In genomic region chr16:93712189-93712885, GRCm38 (mm10) we compare ENCODE assay signal across 8 mouse cellular contexts. TPM values are rescaled to one million over a fixed set of nuclear protein-coding genes. Genes with fewer than 3 reads are reported as not detected.
DNase-seq lines count a peak whose midpoint lies in the region; ATAC-seq lines count a peak whose summit lies in the region.

No protein-coding gene starts in this region.

- peaks cover 29% of the 10 kb centered on the region for H3K4me1 ChIP-seq in lung, embryonic 16.5 days (replicated peaks; ENCODE audit: control insufficient read depth, insufficient read depth, low read length)
- H3K4me1 ChIP-seq in limb, embryonic 15.5 days = peaks cover 14% of the 10 kb centered on the region

- peak overlapping the region; percentile 79 for H3K4me3 ChIP-seq in lung, embryonic 16.5 days (ENCODE audit: low read length)
- H3K4me3 ChIP-seq in limb, embryonic 15.5 days = peak overlapping the region; percentile 80

- H3K36me3 ChIP-seq in lung, embryonic 16.5 days (ENCODE audit: control insufficient read depth, insufficient read depth, low read length) = no peaks in the 10 kb centered on the region
- H3K36me3 ChIP-seq in limb, embryonic 15.5 days = 0 out of 2 replicates have a peak, but pooled peaks cover 4% of the 10 kb centered on the region

- no peaks in the 10 kb centered on the region for H3K9me3 ChIP-seq in lung, embryonic 16.5 days (ENCODE audit: control insufficient read depth, low read length)
- H3K9me3 ChIP-seq in limb, embryonic 15.5 days = no peaks in the 10 kb centered on the region

- peak overlapping the region; percentile 41 for H3K27ac ChIP-seq in lung, embryonic 16.5 days (ENCODE audit: low read length)
- H3K27ac ChIP-seq in limb, embryonic 15.5 days = peak overlapping the region; percentile 59; the same call in 1 of the 2 replicates

- H3K9ac ChIP-seq in lung, embryonic 16.5 days (ENCODE audit: low read length) = peak overlapping the region; percentile 89
- peak overlapping the region; percentile 78 for H3K9ac ChIP-seq in limb, embryonic 15.5 days

- no peak for ATAC-seq in lung, embryonic 16.5 days (ENCODE audit: low read depth)
- ATAC-seq in erythroblast, adult 5-6 weeks (replicated peaks; ENCODE audit: low FRiP score, poor library complexity, severe bottlenecking) = peak; percentile 42
- no peak; the same call in 1 of the 2 replicates for ATAC-seq in limb, embryonic 15.5 days (ENCODE audit: insufficient number of reproducible peaks, low FRiP score, low TSS enrichment, low read depth)

- no peaks in the 10 kb centered on the region; the same call in 1 of the 2 replicates for H3K27me3 ChIP-seq in lung, embryonic 16.5 days (ENCODE audit: control insufficient read depth, insufficient read depth, low read depth, low read length)
- H3K27me3 ChIP-seq in limb, embryonic 15.5 days = 0 out of 2 replicates have a peak, but pooled peaks cover 5% of the 10 kb centered on the region

- 6% methylated on average over 31 of the region's 31 CpGs for whole genome bisulfite sequencing in lung, embryonic 16.5 days
- WGBS in limb, embryonic 15.5 days = 9% methylated on average over 31 of the region's 31 CpGs

- H3K4me2 ChIP-seq in lung, embryonic 16.5 days (ENCODE audit: low read depth, low read length) = peak overlapping the region; percentile 87
- peak overlapping the region; percentile 95 for H3K4me2 ChIP-seq in limb, embryonic 15.5 days

- DNase-seq in adrenal gland, postnatal 10 days = peak; percentile 66
- no peak for DNase-seq in adrenal gland, postnatal 4 days (ENCODE audit: low spot score in 2 of 2)
- DNase-seq in lung, adult 18-20 months = no peak
- DNase-seq in spleen, postnatal 14 days (ENCODE audit: low spot score in 2 of 2) = peak; percentile 32 to 53
- no peak for DNase-seq in ovary, postnatal 14 days (ENCODE audit: low spot score)

RNA-seq across cellular contexts. Expression of gene Dop1b, which starts 0.6 kb away (rescaled TPM):
- 10 to 100 TPM; 21.2 to 27.4 TPM for total RNA-seq in adrenal gland, postnatal 10 days (2021)
- total RNA-seq in adrenal gland, postnatal 4 days (2021) = 10 to 100 TPM; 27.6 to 34.0 TPM
- polyA plus RNA-seq in lung, embryonic 16.5 days (2015; fragmentation: Nextera tagmentation; extraction: Ambion mirVana) = 17.2 and 19.3 TPM in 2 replicates
- 78.4 and 136 TPM in 2 replicates for total RNA-seq in erythroblast, adult 5-6 weeks (2015; ENCODE audit: low replicate concordance)
- total RNA-seq in erythroblast, adult 5-6 weeks (2017; ENCODE audit: low replicate concordance) = 84.1 and 125 TPM in 2 replicates
- 15.0 and 17.3 TPM in 2 replicates for polyA plus RNA-seq in limb, embryonic 15.5 days (2015; fragmentation: Nextera tagmentation; extraction: Ambion mirVana)

RNA-seq across cellular contexts. Expression of gene Cbr3, which starts 29.3 kb away (rescaled TPM):
- total RNA-seq in adrenal gland, postnatal 10 days (2021) = 1 to 10 TPM; 8.7 to 8.8 TPM
- total RNA-seq in adrenal gland, postnatal 4 days (2021) = 1 to 10 TPM; 4.3 TPM
- polyA plus RNA-seq in lung, embryonic 16.5 days (2015; fragmentation: Nextera tagmentation; extraction: Ambion mirVana) = 9.0 and 9.9 TPM in 2 replicates
- total RNA-seq in erythroblast, adult 5-6 weeks (2015; ENCODE audit: low replicate concordance) = not detected in 2 replicates
- total RNA-seq in erythroblast, adult 5-6 weeks (2017; ENCODE audit: low replicate concordance) = not detected in 2 replicates
- polyA plus RNA-seq in limb, embryonic 15.5 days (2015; fragmentation: Nextera tagmentation; extraction: Ambion mirVana) = 16.5 and 17.6 TPM in 2 replicates

Comparison
In these comparisons a context has a peak if more than half of its experiments do, and no peak if none do; other contexts are left out.
1. DNase-seq: peak in adrenal gland, postnatal 10 days (single experiment) and spleen, postnatal 14 days (2 of 2); none in adrenal gland, postnatal 4 days (0 of 2), lung, adult 18-20 months (0 of 2) and ovary, postnatal 14 days (single experiment).
2. RNA of gene Cbr3, which starts 29.3 kb away (total RNA-seq): 8.7 to 8.8 TPM in adrenal gland, postnatal 10 days and 4.3 TPM in adrenal gland, postnatal 4 days; not detected in erythroblast, adult 5-6 weeks; every median in the first group is over 4 times any median in the second.